ENCODE assay signal across 9 mouse cellular contexts in the genomic region with DNA sequence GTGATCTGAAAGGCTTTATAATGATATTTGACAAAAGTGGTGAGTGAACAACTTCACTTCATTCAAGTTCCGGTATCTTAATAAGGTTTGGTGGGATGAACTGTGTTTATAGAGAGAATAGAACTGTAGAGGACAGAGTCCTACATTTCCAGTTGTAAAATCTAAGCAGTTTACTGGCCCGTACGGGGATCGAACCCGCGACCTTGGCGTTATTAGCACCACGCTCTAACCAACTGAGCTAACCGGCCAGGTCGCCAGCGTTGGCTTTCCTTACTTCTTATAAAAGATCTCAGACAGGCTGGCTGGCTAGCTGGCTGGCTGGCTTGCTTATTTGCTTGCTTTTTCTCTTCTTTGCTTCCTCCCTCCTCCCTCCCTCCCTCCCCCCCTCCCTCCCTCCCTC. TPM values are rescaled to one million over a fixed set of nuclear protein-coding genes. Genes with fewer than 3 reads are reported as not detected.
DNase-seq lines count a peak whose midpoint lies in the region; ATAC-seq and TF ChIP-seq lines count a peak whose summit lies in the region.
"Had no signal": no experiment of that assay in that cellular context is flagged by ENCODE, and none has a peak within 500 bp of the region (broad histone marks: within the 10 kb centered on the region; RNA-seq: fewer than 3 reads in every experiment).

No protein-coding gene starts in this region.

- WGBS in embryonic facial prominence, embryonic 15.5 days: 1% methylated on average over 11 of the region's 11 CpGs
- WGBS in liver, postnatal 0 days (ENCODE audit: insufficient replicate concordance): 3% methylated on average over 11 of the region's 11 CpGs
- under 1% methylated on average over 11 of the region's 11 CpGs for WGBS in neural tube, embryonic 15.5 days

- no peaks in the 10 kb centered on the region for H3K9me3 ChIP-seq in embryonic facial prominence, embryonic 15.5 days (replicated peaks)
- no peaks in the 10 kb centered on the region for H3K9me3 ChIP-seq in liver, postnatal 0 days (ENCODE audit: low read length)
- H3K9me3 ChIP-seq in neural tube, embryonic 15.5 days (replicated peaks): no peaks in the 10 kb centered on the region

- H3K4me2 ChIP-seq in embryonic facial prominence, embryonic 15.5 days (replicated peaks): peak overlapping the region; percentile 50
- peak overlapping the region; percentile 69 for H3K4me2 ChIP-seq in liver, postnatal 0 days (ENCODE audit: low read depth, low read length)
- peak overlapping the region; percentile 50 for H3K4me2 ChIP-seq in neural tube, embryonic 15.5 days

- no peaks in the 10 kb centered on the region for H3K79me3 ChIP-seq in C2C12 (ENCODE audit: low read depth)

- peak overlapping the region; percentile 42 for H3K4me3 ChIP-seq in C2C12 (ENCODE audit: insufficient read depth, poor library complexity, severe bottlenecking)
- H3K4me3 ChIP-seq in embryonic facial prominence, embryonic 15.5 days (replicated peaks): peak overlapping the region; percentile 45
- H3K4me3 ChIP-seq in liver, postnatal 0 days (ENCODE audit: low read depth, low read length): peak overlapping the region; percentile 50
- peak overlapping the region; percentile 43 for H3K4me3 ChIP-seq in neural tube, embryonic 15.5 days (replicated peaks)

- no peaks in the 10 kb centered on the region for H3K36me3 ChIP-seq in C2C12 (ENCODE audit: control insufficient read depth, insufficient read depth)
- no peaks in the 10 kb centered on the region for H3K36me3 ChIP-seq in embryonic facial prominence, embryonic 15.5 days
- no peaks in the 10 kb centered on the region for H3K36me3 ChIP-seq in liver, postnatal 0 days (replicated peaks; ENCODE audit: insufficient read depth, low read length)
- H3K36me3 ChIP-seq in neural tube, embryonic 15.5 days: no peaks in the 10 kb centered on the region

- no peak for TF ChIP-seq CTCF in C2C12 (IDR thresholded peaks at IDR 0.05; ENCODE audit: control insufficient read depth, insufficient read depth, insufficient read length)
- TF ChIP-seq CTCF in liver, postnatal 0 days (IDR thresholded peaks at IDR 0.05; ENCODE audit: low read depth): no peak

- H3K79me2 ChIP-seq in C2C12 (ENCODE audit: control insufficient read depth, insufficient read depth): no peaks in the 10 kb centered on the region

- intact Hi-C loops in heart, postnatal 10 days (cut with DNase I): loop anchor here (10.0 kb wide), 2 partner anchors 90 to 170 kb away; a partner anchor contains a TSS

- H3K27ac ChIP-seq in embryonic facial prominence, embryonic 15.5 days (replicated peaks): no peak overlapping the region
- no peak overlapping the region for H3K27ac ChIP-seq in liver, postnatal 0 days (ENCODE audit: low read depth)
- no peak overlapping the region for H3K27ac ChIP-seq in neural tube, embryonic 15.5 days (replicated peaks)

- no peak overlapping the region for H3ac ChIP-seq in C2C12 (ENCODE audit: control insufficient read depth, insufficient read length, low read depth)

- H3K4me1 ChIP-seq in embryonic facial prominence, embryonic 15.5 days: no peaks in the 10 kb centered on the region
- peaks cover 4% of the 10 kb centered on the region; the same call in 1 of the 2 replicates for H3K4me1 ChIP-seq in liver, postnatal 0 days (ENCODE audit: insufficient read depth)
- H3K4me1 ChIP-seq in neural tube, embryonic 15.5 days: no peaks in the 10 kb centered on the region

- peak; percentile 75 for DNase-seq in adrenal gland, postnatal 25 days
- DNase-seq in heart, postnatal 10 days: peak; percentile 31 to 51
- peak; percentile 80 for DNase-seq in layer of hippocampus, adult 11-12 months (ENCODE audit: low spot score)
- DNase-seq in liver, postnatal 0 days: peak; percentile 74
- peak; percentile 45 to 58 for DNase-seq in thymus, adult 18-20 months

- no peaks in the 10 kb centered on the region for H3K27me3 ChIP-seq in C2C12 (ENCODE audit: control insufficient read depth, insufficient read depth, insufficient read length)
- H3K27me3 ChIP-seq in embryonic facial prominence, embryonic 15.5 days: no peaks in the 10 kb centered on the region
- no peaks in the 10 kb centered on the region for H3K27me3 ChIP-seq in liver, postnatal 0 days (ENCODE audit: insufficient read depth, low read length)
- H3K27me3 ChIP-seq in neural tube, embryonic 15.5 days (replicated peaks): peaks cover 8% of the 10 kb centered on the region; the same call in 1 of the 2 replicates

- no peak for ATAC-seq in embryonic facial prominence, embryonic 15.5 days (ENCODE audit: insufficient number of reproducible peaks, low FRiP score, low TSS enrichment, low read depth)
- peak; percentile 51 for ATAC-seq in liver, postnatal 0 days
- ATAC-seq in neural tube, embryonic 15.5 days (ENCODE audit: low FRiP score): peak; percentile 93

- H3K9ac ChIP-seq in embryonic facial prominence, embryonic 15.5 days: no peak overlapping the region
- H3K9ac ChIP-seq in liver, postnatal 0 days (replicated peaks): no peak overlapping the region
- no peak overlapping the region for H3K9ac ChIP-seq in neural tube, embryonic 15.5 days (replicated peaks)

- TF ChIP-seq EP300 in liver, postnatal 0 days (IDR thresholded peaks at IDR 0.05; ENCODE audit: low read depth): no peak

TF ChIP-seq in C2C12, 6 proteins besides CTCF, POLR2A, EP300 and RAD21:
- TF ChIP-seq MYOD1 (IDR thresholded peaks at IDR 0.05; ENCODE audit: control insufficient read depth, insufficient read length, low read depth) (no peak), MYOG (IDR thresholded peaks at IDR 0.05; ENCODE audit: control insufficient read depth, extremely low read depth, insufficient read length) (no peak), FOSL1 (IDR thresholded peaks at IDR 0.05; ENCODE audit: insufficient read depth, low read length, poor library complexity, severe bottlenecking) (no peak), USF1 (IDR thresholded peaks at IDR 0.05; ENCODE audit: low read depth) (no peak), MAX (IDR thresholded peaks at IDR 0.05) (no peak), CEBPB (IDR thresholded peaks at IDR 0.05; ENCODE audit: low read depth) (no peak)

RNA-seq across cellular contexts. Expression of a gene that starts 21.6 kb away (rescaled TPM):
- polyA plus RNA-seq in C2C12 (2012; fragmentation: generic; extraction: Trizol): 19.7 TPM
- total RNA-seq in adrenal gland, postnatal 25 days (2021): 39.7 and 86.5 TPM in 2 replicates
- 14.2 and 14.7 TPM in 2 replicates for polyA plus RNA-seq in embryonic facial prominence, embryonic 15.5 days (2015; fragmentation: Nextera tagmentation; extraction: Ambion mirVana)
- 100 to 1,000 TPM; 181 to 198 TPM for total RNA-seq in heart, postnatal 10 days (2021)
- polyA plus RNA-seq in liver, postnatal 0 days (2015; fragmentation: Nextera tagmentation; extraction: Ambion mirVana): 14.9 and 15.6 TPM in 2 replicates
- polyA plus RNA-seq in neural tube, embryonic 15.5 days (2015; fragmentation: Nextera tagmentation; extraction: Ambion mirVana): 3.4 and 10.4 TPM in 2 replicates

RNA-seq across cellular contexts. Expression of a gene that starts 21.8 kb away (rescaled TPM):
- polyA plus RNA-seq in C2C12 (2012; fragmentation: generic; extraction: Trizol): 2,018 TPM
- total RNA-seq in adrenal gland, postnatal 25 days (2021): 4.5 and 108 TPM in 2 replicates
- 2,761 and 2,921 TPM in 2 replicates for polyA plus RNA-seq in embryonic facial prominence, embryonic 15.5 days (2015; fragmentation: Nextera tagmentation; extraction: Ambion mirVana)
- total RNA-seq in heart, postnatal 10 days (2021): 100 to 1,000 TPM; 265 to 322 TPM
- polyA plus RNA-seq in liver, postnatal 0 days (2015; fragmentation: Nextera tagmentation; extraction: Ambion mirVana): 3,753 and 3,756 TPM in 2 replicates
- polyA plus RNA-seq in neural tube, embryonic 15.5 days (2015; fragmentation: Nextera tagmentation; extraction: Ambion mirVana): 380 and 932 TPM in 2 replicates

RNA-seq across cellular contexts. Expression of a gene that starts 23.1 kb away (rescaled TPM):
- polyA plus RNA-seq in C2C12 (2012; fragmentation: generic; extraction: Trizol): 17.3 TPM
- 43.4 and 51.9 TPM in 2 replicates for total RNA-seq in adrenal gland, postnatal 25 days (2021)
- polyA plus RNA-seq in embryonic facial prominence, embryonic 15.5 days (2015; fragmentation: Nextera tagmentation; extraction: Ambion mirVana): 10.7 and 11.9 TPM in 2 replicates
- 10 to 100 TPM; 39.5 to 61.3 TPM for total RNA-seq in heart, postnatal 10 days (2021)
- polyA plus RNA-seq in liver, postnatal 0 days (2015; fragmentation: Nextera tagmentation; extraction: Ambion mirVana): 9.2 and 9.8 TPM in 2 replicates
- 3.9 and 6.9 TPM in 2 replicates for polyA plus RNA-seq in neural tube, embryonic 15.5 days (2015; fragmentation: Nextera tagmentation; extraction: Ambion mirVana)

RNA-seq across cellular contexts. Expression of a gene that starts 43.6 kb away (rescaled TPM):
- polyA plus RNA-seq in C2C12 (2012; fragmentation: generic; extraction: Trizol): not detected
- 279 and 356 TPM in 2 replicates for total RNA-seq in adrenal gland, postnatal 25 days (2021)
- polyA plus RNA-seq in embryonic facial prominence, embryonic 15.5 days (2015; fragmentation: Nextera tagmentation; extraction: Ambion mirVana): not detected in 2 replicates
- 100 to 1,000 TPM; 322 to 356 TPM for total RNA-seq in heart, postnatal 10 days (2021)
- not detected in 2 replicates for polyA plus RNA-seq in liver, postnatal 0 days (2015; fragmentation: Nextera tagmentation; extraction: Ambion mirVana)
- polyA plus RNA-seq in neural tube, embryonic 15.5 days (2015; fragmentation: Nextera tagmentation; extraction: Ambion mirVana): not detected in 2 replicates
- polyA plus RNA-seq: gonadal fat pad, adult 2 months had no signal

RNA-seq across cellular contexts. Expression of a gene that starts 44.9 kb away (rescaled TPM):
- polyA plus RNA-seq in C2C12 (2012; fragmentation: generic; extraction: Trizol): not detected
- total RNA-seq in adrenal gland, postnatal 25 days (2021): 56.7 and 173 TPM in 2 replicates
- not detected in 2 replicates for polyA plus RNA-seq in embryonic facial prominence, embryonic 15.5 days (2015; fragmentation: Nextera tagmentation; extraction: Ambion mirVana)
- not detected for total RNA-seq in heart, postnatal 10 days (2021)
- not detected in 2 replicates for polyA plus RNA-seq in liver, postnatal 0 days (2015; fragmentation: Nextera tagmentation; extraction: Ambion mirVana)
- polyA plus RNA-seq in neural tube, embryonic 15.5 days (2015; fragmentation: Nextera tagmentation; extraction: Ambion mirVana): 1.5 TPM in 1 of 2 replicates, not detected in the other
- polyA plus RNA-seq: gonadal fat pad, adult 2 months had no signal
